Mouse (Mus musculus): ENCODE measurements around the gene Pde6c. TPM values are rescaled to one million over a fixed set of nuclear protein-coding genes. Genes with fewer than 3 reads are reported as not detected.

Gene Pde6c
- total RNA-seq (2023): not detected in 4 replicates

DNA sequence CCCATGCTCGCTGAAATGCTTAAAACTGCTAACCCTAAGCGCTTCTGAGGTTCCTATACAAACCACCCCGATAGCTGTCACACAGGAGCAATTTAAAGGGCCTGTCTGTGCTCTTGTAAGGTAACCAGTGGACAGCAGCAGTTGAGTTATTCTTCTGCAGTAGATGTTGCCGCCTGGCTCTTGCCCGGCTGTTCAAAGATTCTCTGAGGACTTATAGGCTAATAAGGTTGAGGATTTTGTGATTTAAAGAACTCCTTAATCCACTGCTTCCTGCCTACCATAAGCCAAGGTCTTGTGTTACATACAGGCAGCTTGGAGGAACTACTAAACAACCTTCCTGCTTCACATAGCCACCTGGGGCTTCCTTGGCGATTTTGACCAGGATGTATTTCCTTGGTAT lies at the start of gene Pde6c:
Gene Pde6c (plus strand): TSS at position 301 of the 400 bp plus-strand sequence.

DNA sequence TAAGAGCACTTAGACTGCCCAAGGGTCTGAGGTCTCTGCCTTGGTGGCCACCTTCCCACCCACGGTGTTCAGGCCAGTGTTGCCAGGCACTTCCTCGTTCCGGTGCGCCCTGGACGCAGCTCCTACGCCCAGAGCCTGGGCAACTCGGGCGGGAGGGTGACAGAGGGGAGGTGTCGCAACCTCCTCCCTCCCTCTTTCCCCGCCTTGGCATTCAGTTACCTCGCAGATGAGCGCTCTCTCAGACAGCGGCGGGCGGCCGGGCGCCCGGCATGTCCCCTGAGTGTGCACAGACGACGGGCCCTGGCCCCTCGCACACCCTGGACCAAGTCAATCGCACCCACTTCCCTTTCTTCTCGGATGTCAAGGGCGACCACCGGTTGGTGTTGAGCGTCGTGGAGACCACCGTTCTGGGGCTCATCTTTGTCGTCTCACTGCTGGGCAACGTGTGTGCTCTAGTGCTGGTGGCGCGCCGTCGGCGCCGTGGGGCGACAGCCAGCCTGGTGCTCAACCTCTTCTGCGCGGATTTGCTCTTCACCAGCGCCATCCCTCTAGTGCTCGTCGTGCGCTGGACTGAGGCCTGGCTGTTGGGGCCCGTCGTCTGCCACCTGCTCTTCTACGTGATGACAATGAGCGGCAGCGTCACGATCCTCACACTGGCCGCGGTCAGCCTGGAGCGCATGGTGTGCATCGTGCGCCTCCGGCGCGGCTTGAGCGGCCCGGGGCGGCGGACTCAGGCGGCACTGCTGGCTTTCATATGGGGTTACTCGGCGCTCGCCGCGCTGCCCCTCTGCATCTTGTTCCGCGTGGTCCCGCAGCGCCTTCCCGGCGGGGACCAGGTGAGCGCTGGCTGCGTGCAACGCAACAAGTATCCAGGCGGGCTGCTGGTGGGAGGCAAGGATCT lies 35.5 kb upstream of the Pde6c start, which contains the start of gene Ffar4:
Gene Ffar4 (plus strand): TSS at position 214 of the 901 bp plus-strand sequence.

DNA sequence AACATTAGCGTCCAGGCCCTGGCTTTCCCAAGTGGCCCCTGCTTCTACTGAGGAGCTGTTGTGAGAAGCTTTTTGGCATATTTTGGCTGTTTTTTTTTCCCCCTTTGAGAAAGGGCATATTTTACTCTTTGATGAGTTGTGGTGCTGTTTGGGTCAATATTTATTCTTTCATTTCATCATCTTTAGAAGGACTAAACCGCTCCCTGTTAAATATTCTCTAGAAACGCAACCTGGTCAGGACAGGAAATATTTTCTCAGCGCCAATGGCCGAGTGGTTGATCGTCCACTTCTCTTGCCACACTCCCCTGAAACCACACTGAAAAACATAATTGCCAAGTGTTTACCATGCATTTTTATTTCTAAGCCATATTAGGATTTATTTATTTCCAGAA lies 7.4 kb upstream of the Pde6c start, which contains the start of gene Rbp4:
Gene Rbp4 (minus strand): TSS at position 63 of the 392 bp plus-strand sequence.

DNA sequence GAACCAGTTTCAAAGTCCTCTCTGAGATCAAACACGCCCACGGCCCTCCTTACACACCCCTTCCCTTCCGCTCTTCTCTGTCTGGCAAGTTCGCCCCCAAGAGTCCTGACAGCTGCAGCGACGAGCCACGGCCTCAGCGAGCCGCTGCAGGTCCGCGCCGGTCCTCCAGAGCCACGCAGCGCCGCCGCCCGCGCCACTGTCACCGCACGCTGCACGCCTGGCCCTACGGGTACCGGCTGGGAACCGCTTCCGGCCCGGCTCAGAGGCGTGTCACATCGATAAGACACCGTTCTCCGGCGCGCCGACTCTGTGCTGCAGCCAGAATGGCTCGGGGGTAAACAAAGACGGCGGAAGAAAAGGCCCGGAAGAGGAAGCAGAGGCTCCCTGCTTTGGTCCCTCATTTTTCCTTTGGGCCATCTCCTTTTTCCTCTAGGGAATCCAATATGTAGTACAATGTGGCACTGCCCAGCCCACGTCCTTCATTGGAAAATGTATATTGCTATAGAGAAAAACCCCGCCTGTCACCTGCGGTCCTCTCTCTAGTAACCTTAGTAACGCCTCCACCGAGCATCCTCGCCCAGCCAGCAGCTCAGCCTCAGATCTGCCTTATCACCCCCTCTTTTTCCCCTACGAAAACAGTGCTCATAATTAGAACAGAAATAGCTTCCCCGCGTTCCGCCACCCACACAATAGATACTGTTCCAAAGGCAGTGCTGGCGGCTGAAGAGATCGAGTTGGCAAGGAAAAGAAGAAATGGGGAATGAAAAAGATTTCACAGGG lies 91.5 kb downstream of the Pde6c start, which contains the start of gene Fra10ac1:
Gene Fra10ac1 (minus strand): TSS at position 252 of the 780 bp plus-strand sequence.

Other genes starting within 250 kb of the Pde6c start
- 38.5 to 50.9 TPM (median 47.8 TPM) in 4 replicates for gene Myof, start 89.2 kb upstream of the Pde6c start, total RNA-seq (2023)
- 2.2 to 3.0 TPM (median 2.2 TPM) in 4 replicates for gene Cep55, start 77.8 kb upstream of the Pde6c start, total RNA-seq (2023)
- gene Ffar4, start 35.7 kb upstream of the Pde6c start, total RNA-seq (2023): not detected in 4 replicates
- gene Rbp4, start 7.5 kb upstream of the Pde6c start, total RNA-seq (2023): not detected in 4 replicates
- 20.0 to 23.1 TPM (median 21.6 TPM) in 4 replicates for gene Fra10ac1, start 91.4 kb downstream of the Pde6c start, total RNA-seq (2023)
- not detected in 4 replicates for gene Lgi1, start 131.8 kb downstream of the Pde6c start, total RNA-seq (2023)

Data from B cell, adult 62 days (primary cell).